Mouse (Mus musculus) T-helper 2 cell (primary cell): ENCODE results near the gene Slc36a3.
"Not testable (repeated sequence)": the region's sequence is repeated elsewhere in the genome, so short reads cannot be mapped to it uniquely, and the experiment has no call there.

Experiments used
- in situ Hi-C: fragments of 300-600 bp; cut with MboI, MseI; formaldehyde crosslinking; loops from one replicate; pipeline ENCODE4 v1.15.1; 2025; ENCODE audit warnings: high pct_unique_total_duplicates

The Slc36a3 gene

GRCm38 (mm10) chr11:55144011-55144410 is 7.5 kb downstream of the Slc36a3 start:
- in situ Hi-C loops = no loop called here

GRCm38 (mm10) chr11:55141502-55141901 is 10.0 kb downstream of the Slc36a3 start:
- in situ Hi-C loops = no loop called here

GRCm38 (mm10) chr11:55137646-55138045 is 13.9 kb downstream of the Slc36a3 start:
- in situ Hi-C loops = no loop called here

- in situ Hi-C loops = no loop called here
Observed at GRCm38 (mm10) chr11:55136770-55137547, 14.5 kb downstream of the Slc36a3 start.

GRCm38 (mm10) chr11:55134871-55135270 is 16.6 kb downstream of the Slc36a3 start:
- in situ Hi-C loops = no loop called here

- in situ Hi-C loops = no loop called here
Observed at GRCm38 (mm10) chr11:55134407-55134806, 17.1 kb downstream of the Slc36a3 start.

- in situ Hi-C loops = no loop called here
Observed at GRCm38 (mm10) chr11:55133204-55133603, 18.3 kb downstream of the Slc36a3 start.

- in situ Hi-C loops = no loop called here
Observed at GRCm38 (mm10) chr11:55131946-55132345, 19.6 kb downstream of the Slc36a3 start.

GRCm38 (mm10) chr11:55131077-55131742 is 20.3 kb downstream of the Slc36a3 start:
- in situ Hi-C loops = no loop called here

- in situ Hi-C loops = no loop called here
Observed at GRCm38 (mm10) chr11:55128411-55128810, 23.1 kb downstream of the Slc36a3 start.

- in situ Hi-C loops = no loop called here
Observed at GRCm38 (mm10) chr11:55127937-55128336, 23.6 kb downstream of the Slc36a3 start.

GRCm38 (mm10) chr11:55126663-55127062 is 24.8 kb downstream of the Slc36a3 start:
- in situ Hi-C loops = no loop called here

GRCm38 (mm10) chr11:55121430-55121829 is 30.1 kb downstream of the Slc36a3 start:
- in situ Hi-C loops = no loop called here

- in situ Hi-C loops = no loop called here
Observed at GRCm38 (mm10) chr11:55120821-55121271, 30.7 kb downstream of the Slc36a3 start.

- in situ Hi-C loops = no loop called here
Observed at GRCm38 (mm10) chr11:55120279-55120678, 31.2 kb downstream of the Slc36a3 start.

GRCm38 (mm10) chr11:55117031-55117430 is 34.5 kb downstream of the Slc36a3 start:
- in situ Hi-C loops = no loop called here

- in situ Hi-C loops = no loop called here
Observed at GRCm38 (mm10) chr11:55116004-55116403, 35.5 kb downstream of the Slc36a3 start.

GRCm38 (mm10) chr11:55114291-55114690 is 37.2 kb downstream of the Slc36a3 start:
- in situ Hi-C loops = no loop called here

- in situ Hi-C loops = not testable (repeated sequence)
Observed at GRCm38 (mm10) chr11:55113861-55114250, 37.7 kb downstream of the Slc36a3 start.

GRCm38 (mm10) chr11:55113209-55113860 is 38.2 kb downstream of the Slc36a3 start:
- in situ Hi-C loops = no loop called here

- in situ Hi-C loops = no loop called here
Observed at GRCm38 (mm10) chr11:55110566-55111169, 40.8 kb downstream of the Slc36a3 start.
